Mouse (Mus musculus) spleen, adult 2 months (tissue): ENCODE results near the gene Taldo1. TPM values are rescaled to one million over a fixed set of nuclear protein-coding genes. Genes with fewer than 3 reads are reported as not detected.

Experiments used
- DNase-seq, 2 experiments: peaks; one replicate each; pipeline versions ENCODE4 v3.0.0 to v3.0.0-alpha.2; 2012 to 2021; ENCODE audit warnings: low spot score in 2 of 2, low read depth in 1 of 2
- H3K27ac ChIP-seq: fragments of 200-500 bp; 2 replicates; pipeline ENCODE4 v1.5.1; 2012; ENCODE audit warnings: low read length, inconsistent platforms; ENCODE audit not compliant: insufficient read depth
- H3K27me3 ChIP-seq: fragments of 200-500 bp; 2 replicates; pipeline ENCODE4 v1.6.1; 2012; ENCODE audit warnings: mild to moderate bottlenecking, moderate library complexity, low read length, inconsistent platforms; ENCODE audit not compliant: control insufficient read depth, insufficient read depth
- H3K36me3 ChIP-seq: fragments of 200-500 bp; 2 replicates; pipeline ENCODE4 v1.6.1; 2012; ENCODE audit warnings: mild to moderate bottlenecking, low read length, inconsistent platforms; ENCODE audit not compliant: control insufficient read depth, insufficient read depth
- H3K4me1 ChIP-seq: fragments of 200-500 bp; 2 replicates; pipeline ENCODE4 v1.6.1; 2011; ENCODE audit warnings: inconsistent platforms; ENCODE audit not compliant: control insufficient read depth, insufficient read depth, insufficient read length
- H3K4me3 ChIP-seq: fragments of 200-500 bp; 2 replicates; pipeline ENCODE4 v1.5.1; 2011; ENCODE audit warnings: mild to moderate bottlenecking, inconsistent platforms; ENCODE audit not compliant: insufficient read depth, insufficient read length; ENCODE audit errors: extremely low read depth
- CTCF ChIP-seq: fragments of 200-500 bp; IDR thresholded peaks from 2 replicates; pipeline ENCODE4 v1.5.1; 2011; ENCODE audit warnings: mild to moderate bottlenecking, inconsistent platforms; ENCODE audit not compliant: insufficient read depth, insufficient read length, insufficient replicate concordance; ENCODE audit errors: extremely low read depth
- POLR2A ChIP-seq: fragments of 200-500 bp; IDR thresholded peaks from 2 replicates; pipeline ENCODE4 v1.6.1; 2011; ENCODE audit warnings: low read depth, low read length, inconsistent platforms
- WGBS: fragments of 180-500 bp; shearing (Covaris S2); methylation state at CpG from one replicate; pipeline ENCODE4 v1.1.7; 2018; 5-methylcytosine and 5-hydroxymethylcytosine counted together
- polyA plus RNA-seq: library from polyadenylated mRNA; depleted of rRNA; stranded (reverse); fragments of >200 nt; gene quantifications from 2 replicates; pipeline ENCODE4 v1.2.3, GENCODE M21; 2012

Gene Taldo1
- polyA plus RNA-seq, 1 experiment = 155 TPM

GRCm38 (mm10) chr7:141365049-141365445, 27.0 kb upstream of the Taldo1 start:
- H3K27ac ChIP-seq = no peak overlapping the region
- H3K4me1 ChIP-seq = peaks cover 5% of the 10 kb centered on the region
- no peak for DNase-seq
- H3K27me3 ChIP-seq = no peaks in the 10 kb centered on the region
- H3K36me3 ChIP-seq = no peaks in the 10 kb centered on the region
- TF ChIP-seq CTCF (no peak), POLR2A (no peak)
- no peak overlapping the region for H3K4me3 ChIP-seq
- WGBS = 81% methylated on average over 3 of the region's 3 CpGs

- H3K4me3 ChIP-seq = no peak overlapping the region
- peaks cover 10% of the 10 kb centered on the region for H3K4me1 ChIP-seq
- H3K27me3 ChIP-seq = no peaks in the 10 kb centered on the region
- DNase-seq = no peak
- H3K27ac ChIP-seq = no peak overlapping the region
- no peaks in the 10 kb centered on the region for H3K36me3 ChIP-seq
- 72% methylated on average over 4 of the region's 4 CpGs for WGBS
- no peak for TF ChIP-seq POLR2A
- no peak for TF ChIP-seq CTCF
Measured at GRCm38 (mm10) chr7:141367358-141367757, 24.6 kb upstream of the Taldo1 start.

GRCm38 (mm10) chr7:141369918-141370317, 22.1 kb upstream of the Taldo1 start:
- H3K4me3 ChIP-seq = no peak overlapping the region
- 28% methylated on average over 5 of the region's 5 CpGs for WGBS
- H3K27me3 ChIP-seq = no peaks in the 10 kb centered on the region
- peak overlapping the region; percentile 43 for H3K27ac ChIP-seq
- H3K36me3 ChIP-seq = no peaks in the 10 kb centered on the region
- H3K4me1 ChIP-seq = peaks cover 10% of the 10 kb centered on the region
- no peak for TF ChIP-seq CTCF
- DNase-seq = no peak

- Histone ChIP-seq H3K4me1 (peaks cover 10% of the 10 kb centered on the region), H3K4me3 (no peak overlapping the region), H3K27me3 (no peaks in the 10 kb centered on the region), H3K36me3 (no peaks in the 10 kb centered on the region), H3K27ac (peak overlapping the region; percentile 9; the same call in 1 of the 2 replicates)
- DNase-seq = no peak
- 40% methylated on average over 6 of the region's 6 CpGs for WGBS
- TF ChIP-seq CTCF (no peak), POLR2A (no peak)
Measured at GRCm38 (mm10) chr7:141371942-141372595, 19.9 kb upstream of the Taldo1 start.

GRCm38 (mm10) chr7:141373611-141374010, 18.4 kb upstream of the Taldo1 start:
- DNase-seq = no peak
- Histone ChIP-seq H3K4me1 (peaks cover 10% of the 10 kb centered on the region), H3K27me3 (no peaks in the 10 kb centered on the region), H3K27ac (no peak overlapping the region), H3K4me3 (no peak overlapping the region), H3K36me3 (no peaks in the 10 kb centered on the region)
- 88% methylated on average over 6 of the region's 6 CpGs for WGBS
- no peak for TF ChIP-seq CTCF
- no peak for TF ChIP-seq POLR2A

GRCm38 (mm10) chr7:141374399-141374798, 17.6 kb upstream of the Taldo1 start:
- no peak overlapping the region for H3K27ac ChIP-seq
- DNase-seq = no peak
- TF ChIP-seq POLR2A (no peak), CTCF (no peak)
- no peaks in the 10 kb centered on the region for H3K27me3 ChIP-seq
- no peaks in the 10 kb centered on the region for H3K36me3 ChIP-seq
- H3K4me1 ChIP-seq = peaks cover 8% of the 10 kb centered on the region; the same call in 1 of the 2 replicates
- H3K4me3 ChIP-seq = no peak overlapping the region

- 48% methylated on average over 4 of the region's 4 CpGs for WGBS
Measured at GRCm38 (mm10) chr7:141379584-141379983, 12.4 kb upstream of the Taldo1 start.

More at GRCm38 (mm10) chr7:141379584-141379983, 12.4 kb upstream of the Taldo1 start:
- H3K27ac ChIP-seq = no peak overlapping the region
- DNase-seq = no peak
- no peak overlapping the region for H3K4me3 ChIP-seq
- no peaks in the 10 kb centered on the region for H3K27me3 ChIP-seq
- no peaks in the 10 kb centered on the region for H3K36me3 ChIP-seq
- no peaks in the 10 kb centered on the region for H3K4me1 ChIP-seq
- TF ChIP-seq POLR2A (no peak), CTCF (no peak)
